Mouse (Mus musculus) midbrain, embryonic 16.5 days (tissue): ENCODE measurements around the gene Tctex1d1. TPM values are rescaled to one million over a fixed set of nuclear protein-coding genes. Genes with fewer than 3 reads are reported as not detected.

Experiments
- ATAC-seq: fragments of 200-750 bp; cut with Nextera tagmentation; 2 replicates; pipeline ENCODE4 v1.8.0; 2017; ENCODE audit warnings: moderate TSS enrichment
- H3K27ac ChIP-seq: fragments of 300-500 bp; sonication (generic); 2 replicates; pipeline ENCODE4 v1.5.1; 2014; ENCODE audit warnings: mild to moderate bottlenecking, low read length, mixed read lengths
- H3K27me3 ChIP-seq: fragments of 300-500 bp; sonication (generic); 2 replicates; pipeline ENCODE4 v1.6.1; 2014; ENCODE audit warnings: low read depth, low read length, mixed read lengths; ENCODE audit not compliant: control insufficient read depth, insufficient read depth
- H3K36me3 ChIP-seq: fragments of 300-500 bp; sonication (generic); 2 replicates; pipeline ENCODE4 v1.6.1; 2014; ENCODE audit warnings: mild to moderate bottlenecking, low read length, moderate library complexity, mixed read lengths; ENCODE audit not compliant: control insufficient read depth, insufficient read depth
- H3K4me1 ChIP-seq: fragments of 300-500 bp; sonication (generic); 2 replicates; pipeline ENCODE4 v1.6.1; 2014; ENCODE audit warnings: mild to moderate bottlenecking, low read length, mixed read lengths; ENCODE audit not compliant: control insufficient read depth, insufficient read depth
- H3K4me2 ChIP-seq: fragments of 300-500 bp; sonication (generic); 2 replicates; pipeline ENCODE4 v1.6.1; 2014; ENCODE audit warnings: mild to moderate bottlenecking, low read length, mixed read lengths
- H3K4me3 ChIP-seq: fragments of 300-500 bp; sonication (generic); 2 replicates; pipeline ENCODE4 v1.5.1; 2014; ENCODE audit warnings: low read depth, mild to moderate bottlenecking, low read length, moderate library complexity, mixed read lengths
- H3K9ac ChIP-seq: fragments of 300-500 bp; sonication (generic); 2 replicates; pipeline ENCODE4 v1.6.1; 2014; ENCODE audit warnings: low read depth, low read length, mixed read lengths
- H3K9me3 ChIP-seq: fragments of 300-500 bp; sonication (generic); replicated peaks from 2 replicates; pipeline ENCODE4 v1.6.1; 2014; ENCODE audit warnings: mild to moderate bottlenecking, low read length, mixed read lengths; ENCODE audit not compliant: control insufficient read depth, poor library complexity, severe bottlenecking
- WGBS: fragments of 180-500 bp; shearing (Covaris S2); extraction: QIAGEN DNeasy Blood & Tissue Kit; methylation state at CpG from one replicate; pipeline ENCODE4 v1.1.7; 2014; 5-methylcytosine and 5-hydroxymethylcytosine counted together
- polyA plus RNA-seq: library from polyadenylated mRNA; unstranded; fragments of >200 nt; fragmentation: Nextera tagmentation; extraction: Ambion mirVana; gene quantifications from 2 replicates; pipeline ENCODE4 v1.2.1, GENCODE M21; 2015

Gene Tctex1d1
- polyA plus RNA-seq, 1 experiment from 2014 or later, result 2.4 TPM

DNA sequence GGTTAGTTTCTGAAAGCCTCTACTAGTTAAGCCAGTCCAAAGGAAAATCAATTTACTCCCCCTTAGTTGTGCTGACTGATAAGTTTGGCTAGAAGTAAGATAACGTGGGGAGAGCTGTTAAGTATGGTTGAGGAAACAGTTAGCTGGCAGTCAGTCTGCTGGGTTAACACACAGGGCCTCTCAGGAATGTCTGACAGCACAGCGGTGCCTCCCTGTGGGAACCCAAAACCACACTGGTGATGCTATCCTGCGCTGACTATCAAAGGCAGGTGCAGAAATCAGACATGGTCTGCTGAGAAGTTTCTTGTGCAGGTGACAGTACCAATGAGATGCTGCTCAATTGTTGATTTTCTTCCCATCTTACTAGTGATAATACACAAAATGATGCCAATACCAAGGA, 14.2 kb upstream of the Tctex1d1 start:
- no peak overlapping the region for H3K9ac ChIP-seq
- H3K4me2 ChIP-seq, result no peak overlapping the region
- no peaks in the 10 kb centered on the region for H3K4me1 ChIP-seq
- no peaks in the 10 kb centered on the region for H3K27me3 ChIP-seq
- H3K9me3 ChIP-seq, result no peaks in the 10 kb centered on the region
- 72% methylated on average over 3 of the region's 3 CpGs for WGBS
- H3K27ac ChIP-seq, result no peak overlapping the region
- no peak for ATAC-seq
- no peak overlapping the region for H3K4me3 ChIP-seq
- H3K36me3 ChIP-seq, result peaks cover 22% of the 10 kb centered on the region

DNA sequence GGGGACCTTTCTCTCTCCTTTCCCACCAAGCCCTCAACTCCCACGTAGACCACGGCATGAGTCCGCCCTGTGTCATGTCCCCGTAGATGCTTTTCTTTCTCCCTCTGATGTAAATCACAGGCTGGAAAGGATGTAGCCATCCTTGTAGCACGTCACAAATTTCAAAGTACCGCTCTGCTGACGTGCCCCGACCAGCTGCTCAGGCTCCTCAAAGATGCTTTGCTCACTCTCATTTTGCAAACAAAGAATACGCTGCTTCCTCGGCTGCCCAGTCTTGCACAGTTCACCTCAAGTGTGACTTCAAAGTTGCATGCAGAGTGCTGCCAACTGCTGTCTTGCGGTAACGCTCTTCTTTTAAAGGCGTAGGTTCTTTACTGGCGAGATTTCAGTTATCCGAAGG, 10.6 kb upstream of the Tctex1d1 start:
- Histone ChIP-seq H3K4me3 (no peak overlapping the region), H3K4me2 (no peak overlapping the region), H3K36me3 (peaks cover 18% of the 10 kb centered on the region), H3K4me1 (no peaks in the 10 kb centered on the region), H3K27me3 (no peaks in the 10 kb centered on the region), H3K9ac (no peak overlapping the region), H3K9me3 (no peaks in the 10 kb centered on the region), H3K27ac (no peak overlapping the region)
- ATAC-seq, result no peak
- 76% methylated on average over 15 of the region's 15 CpGs for WGBS

DNA sequence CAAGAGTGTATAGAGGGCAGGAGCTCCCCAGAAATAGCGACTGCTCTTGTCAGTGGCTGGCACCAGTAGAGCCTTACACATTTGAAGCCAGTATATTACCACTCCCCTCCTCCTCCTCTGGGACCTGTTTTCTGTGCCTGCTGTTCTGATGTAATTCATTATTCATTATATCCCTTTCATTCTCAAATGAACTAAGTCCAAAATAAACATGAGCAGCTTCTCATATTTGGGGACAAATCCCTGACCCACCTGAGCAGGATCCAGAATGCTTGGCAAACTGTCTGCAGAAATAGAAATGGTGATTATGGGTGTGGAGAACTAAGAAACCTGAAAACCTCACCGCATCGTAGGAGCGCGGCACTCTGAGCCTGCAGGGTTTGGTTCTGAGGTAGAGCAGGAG, 8.8 kb upstream of the Tctex1d1 start:
- no peak for ATAC-seq
- H3K9me3 ChIP-seq, result no peaks in the 10 kb centered on the region
- no peaks in the 10 kb centered on the region for H3K4me1 ChIP-seq
- H3K36me3 ChIP-seq, result peaks cover 14% of the 10 kb centered on the region
- 86% methylated on average over 5 of the region's 5 CpGs for WGBS
- H3K4me2 ChIP-seq, result no peak overlapping the region
- no peak overlapping the region for H3K4me3 ChIP-seq
- H3K27me3 ChIP-seq, result no peaks in the 10 kb centered on the region
- H3K27ac ChIP-seq, result no peak overlapping the region
- H3K9ac ChIP-seq, result no peak overlapping the region

DNA sequence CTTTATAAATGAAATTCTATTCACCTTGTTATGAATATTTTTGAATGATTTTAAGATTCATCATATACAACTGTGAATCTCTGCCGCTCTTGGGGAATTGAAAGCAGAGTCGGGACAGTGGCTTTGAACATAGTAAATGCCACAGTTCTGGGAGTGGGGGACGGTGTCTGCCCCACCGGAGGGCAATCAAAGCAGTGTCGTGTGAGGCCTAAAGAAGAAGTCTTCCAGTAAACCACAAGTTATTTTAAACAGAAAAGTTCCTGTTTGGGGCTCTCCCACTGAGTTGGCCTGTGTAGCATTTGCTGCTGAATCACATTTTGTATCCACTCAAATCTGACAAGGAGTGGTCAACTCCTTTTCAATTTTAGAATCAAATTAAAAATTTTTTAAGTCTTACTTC, 7.2 kb upstream of the Tctex1d1 start:
- H3K9me3 ChIP-seq, result no peaks in the 10 kb centered on the region
- no peak for ATAC-seq
- no peaks in the 10 kb centered on the region for H3K4me1 ChIP-seq
- peaks cover 12% of the 10 kb centered on the region for H3K36me3 ChIP-seq
- H3K27me3 ChIP-seq, result no peaks in the 10 kb centered on the region
- H3K27ac ChIP-seq, result no peak overlapping the region
- no peak overlapping the region for H3K4me3 ChIP-seq
- 81% methylated on average over 5 of the region's 5 CpGs for WGBS
- no peak overlapping the region for H3K9ac ChIP-seq
- H3K4me2 ChIP-seq, result no peak overlapping the region

DNA sequence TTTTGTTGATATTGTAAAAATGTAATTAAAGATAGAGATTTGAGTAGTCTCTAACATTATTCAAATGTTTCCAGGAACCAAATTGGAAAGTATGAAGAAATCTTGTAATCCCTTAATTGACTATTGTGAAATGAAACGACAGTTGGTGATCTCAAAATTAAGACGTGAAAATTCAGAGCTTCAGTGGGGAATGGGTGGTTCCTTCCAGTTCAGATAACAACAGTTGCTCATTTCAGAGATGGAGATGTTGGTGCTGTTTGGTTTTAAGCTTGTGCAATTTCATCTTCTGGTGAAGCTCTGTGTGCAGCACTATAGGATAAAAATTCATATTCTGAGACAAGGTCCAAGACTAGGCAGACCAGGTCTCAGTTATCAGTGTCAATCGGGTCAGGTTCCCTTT, 6.3 kb upstream of the Tctex1d1 start:
- no peak for ATAC-seq

DNA sequence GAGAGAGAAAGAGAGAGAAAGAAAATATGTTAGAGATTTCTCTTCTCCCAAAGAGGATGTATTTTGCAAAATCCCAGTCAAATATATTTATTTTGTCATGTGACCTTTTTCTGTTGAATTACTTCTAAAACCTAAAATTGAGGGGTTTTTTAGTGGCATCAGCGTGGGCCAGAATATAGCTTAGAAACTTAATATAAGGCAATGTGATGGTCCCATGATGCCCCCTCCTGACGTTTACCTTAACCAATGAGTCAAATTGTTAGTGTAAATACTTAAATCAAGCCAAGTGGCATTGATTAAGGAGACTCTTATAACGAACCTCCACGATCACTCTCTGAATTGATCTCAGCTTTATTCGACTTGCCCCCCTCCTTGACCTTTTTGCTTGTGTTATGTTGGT, 4.2 kb upstream of the Tctex1d1 start:
- WGBS, result 65% methylated on average over 5 of the region's 5 CpGs
- H3K4me2 ChIP-seq, result no peak overlapping the region
- no peak for ATAC-seq
- H3K4me3 ChIP-seq, result no peak overlapping the region
- peaks cover 2% of the 10 kb centered on the region; the same call in 1 of the 2 replicates for H3K36me3 ChIP-seq
- no peaks in the 10 kb centered on the region for H3K9me3 ChIP-seq
- H3K4me1 ChIP-seq, result peaks cover 9% of the 10 kb centered on the region
- no peak overlapping the region for H3K9ac ChIP-seq
- H3K27me3 ChIP-seq, result no peaks in the 10 kb centered on the region
- no peak overlapping the region for H3K27ac ChIP-seq

More for the DNA sequence above, 6.3 kb upstream of the Tctex1d1 start:
- Histone ChIP-seq H3K4me3 (no peak overlapping the region), H3K36me3 (peaks cover 9% of the 10 kb centered on the region), H3K4me2 (no peak overlapping the region), H3K4me1 (no peaks in the 10 kb centered on the region), H3K27ac (no peak overlapping the region), H3K27me3 (no peaks in the 10 kb centered on the region), H3K9ac (no peak overlapping the region), H3K9me3 (no peaks in the 10 kb centered on the region)
- 69% methylated on average over 3 of the region's 3 CpGs for WGBS

DNA sequence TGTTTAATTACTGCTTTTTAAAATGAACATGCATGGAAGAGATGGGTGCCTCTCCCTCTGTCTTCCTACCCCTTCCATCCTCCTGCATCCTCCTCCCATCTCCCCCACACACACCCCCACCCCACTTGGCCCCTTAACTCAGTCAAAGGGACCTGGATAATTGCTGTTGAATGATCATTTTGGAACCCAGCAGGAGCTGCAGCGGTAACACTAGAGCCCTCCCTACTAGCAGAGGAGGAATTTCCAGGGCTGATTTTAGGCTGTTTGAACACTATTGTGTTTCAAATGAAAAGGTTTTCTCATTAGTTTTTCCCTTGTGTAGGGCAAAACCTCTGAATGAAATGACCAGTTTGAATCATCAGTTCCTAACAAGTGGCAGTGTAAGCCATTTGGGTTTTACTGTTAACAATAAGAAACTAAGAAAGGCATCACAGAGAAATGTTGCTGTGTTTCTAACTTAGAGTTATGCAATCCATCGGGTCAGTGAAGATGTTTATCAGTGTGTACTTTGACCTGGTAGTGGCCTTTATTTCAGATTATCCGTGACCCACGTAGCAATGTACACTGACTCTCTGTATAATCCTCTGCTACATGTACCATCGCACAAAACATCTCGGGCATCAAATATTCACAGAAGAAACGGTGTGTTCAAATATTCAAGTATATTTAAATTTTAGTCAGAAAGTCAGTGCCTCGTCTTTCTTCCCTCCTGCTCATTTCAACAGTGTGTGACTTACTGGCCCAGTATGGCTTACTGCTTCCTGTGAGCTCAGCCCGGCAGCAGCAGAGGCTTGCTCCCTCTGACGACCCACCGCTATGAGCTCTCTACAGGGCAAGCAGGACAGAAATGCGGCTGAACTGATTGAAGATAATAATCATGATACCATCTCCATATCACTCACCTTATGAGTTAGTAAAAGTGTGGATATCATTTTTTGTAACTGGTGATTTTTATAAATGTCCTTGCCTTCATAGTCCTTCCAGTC, 1.8 kb upstream of the Tctex1d1 start:
- Histone ChIP-seq H3K9ac (no peak overlapping the region), H3K27me3 (no peaks in the 10 kb centered on the region; the same call in 1 of the 2 replicates), H3K9me3 (no peaks in the 10 kb centered on the region), H3K27ac (no peak overlapping the region), H3K36me3 (no peaks in the 10 kb centered on the region), H3K4me2 (no peak overlapping the region), H3K4me1 (peaks cover 9% of the 10 kb centered on the region), H3K4me3 (no peak overlapping the region)
- WGBS, result 15% methylated on average over 12 of the region's 12 CpGs
- ATAC-seq, result no peak

DNA sequence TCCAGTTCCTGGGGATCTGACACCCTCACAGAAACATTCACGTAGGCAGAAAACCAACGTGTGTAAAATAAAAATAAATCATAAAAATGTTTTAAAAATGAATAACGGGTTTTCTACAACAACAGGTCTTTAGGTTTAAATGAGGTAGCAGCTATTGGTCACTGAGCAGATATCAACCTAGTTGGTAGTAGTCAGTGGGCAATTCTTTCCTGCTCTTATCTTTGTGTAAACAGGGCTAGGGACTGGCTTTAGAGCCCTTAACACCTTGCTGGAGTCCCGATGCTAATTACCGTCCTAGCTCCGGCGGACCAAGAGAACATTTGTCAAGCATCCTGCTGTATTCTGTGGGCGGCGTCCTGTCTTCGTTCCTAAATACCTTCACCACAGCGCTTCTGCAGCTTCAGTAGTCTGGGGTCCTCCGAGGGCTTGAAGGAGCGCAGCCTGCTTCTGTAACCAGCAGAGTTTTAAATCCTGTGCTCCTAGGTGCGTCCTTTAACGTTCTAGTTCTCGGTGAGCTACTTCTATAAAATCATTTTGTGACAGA, 556 bp upstream of the Tctex1d1 start:
- Histone ChIP-seq H3K9ac (peak overlapping the region; percentile 41; the same call in 1 of the 2 replicates), H3K36me3 (no peaks in the 10 kb centered on the region), H3K4me2 (peak overlapping the region; percentile 73), H3K4me3 (peak overlapping the region; percentile 34), H3K9me3 (no peaks in the 10 kb centered on the region), H3K27me3 (no peaks in the 10 kb centered on the region; the same call in 1 of the 2 replicates), H3K4me1 (peaks cover 9% of the 10 kb centered on the region), H3K27ac (no peak overlapping the region)
- ATAC-seq, result no peak
- WGBS, result 13% methylated on average over 16 of the region's 16 CpGs

DNA sequence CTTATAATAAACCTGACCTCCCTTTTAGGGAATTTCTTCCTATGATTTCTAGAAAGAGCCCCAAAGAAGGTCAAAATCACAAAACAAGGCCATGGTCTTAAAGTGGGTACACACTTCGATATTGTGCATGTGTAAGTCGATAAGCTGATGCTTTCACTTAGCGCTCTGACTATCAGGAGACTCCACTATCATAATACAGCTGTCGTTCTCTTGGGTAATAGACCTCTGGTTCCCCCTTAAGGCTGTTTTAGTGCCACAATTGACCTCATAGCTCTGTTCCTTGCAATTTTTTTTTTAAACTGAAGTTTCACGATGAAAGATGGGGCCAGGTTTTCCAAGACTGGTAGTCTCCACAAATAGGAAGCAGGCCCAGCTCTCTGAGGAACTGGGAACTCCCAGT, 979 bp downstream of the Tctex1d1 start:
- no peaks in the 10 kb centered on the region for H3K36me3 ChIP-seq
- no peak overlapping the region for H3K27ac ChIP-seq
- H3K4me2 ChIP-seq, result no peak overlapping the region
- no peak overlapping the region for H3K9ac ChIP-seq
- ATAC-seq, result no peak
- no peaks in the 10 kb centered on the region; the same call in 1 of the 2 replicates for H3K27me3 ChIP-seq
- no peaks in the 10 kb centered on the region for H3K9me3 ChIP-seq
- H3K4me3 ChIP-seq, result no peak overlapping the region
- peaks cover 9% of the 10 kb centered on the region for H3K4me1 ChIP-seq
- 69% methylated on average over 5 of the region's 5 CpGs for WGBS
